Mouse (Mus musculus) brain, embryonic 14.5 days (tissue): ENCODE data around the gene Trim27. TPM values are rescaled to one million over a fixed set of nuclear protein-coding genes. Genes with fewer than 3 reads are reported as not detected.

ENCODE experiments used
- DNase-seq: peaks from one replicate; pipeline ENCODE4 v3.0.0-alpha.2; 2011; ENCODE audit warnings: low read depth
- CTCF ChIP-seq: fragments of 200-500 bp; IDR thresholded peaks from 2 replicates; pipeline ENCODE4 v1.5.1; 2012; ENCODE audit warnings: inconsistent platforms, mild to moderate bottlenecking, moderate library complexity, borderline replicate concordance; ENCODE audit not compliant: insufficient read depth, insufficient read length; ENCODE audit errors: extremely low read depth
- POLR2A ChIP-seq: fragments of 200-500 bp; IDR thresholded peaks from 2 replicates; pipeline ENCODE4 v1.6.1; 2012; ENCODE audit warnings: mild to moderate bottlenecking, inconsistent platforms, borderline replicate concordance; ENCODE audit not compliant: poor library complexity, insufficient read depth, insufficient read length, severe bottlenecking; ENCODE audit errors: extremely low read depth
- polyA plus RNA-seq: library from polyadenylated mRNA; depleted of rRNA; stranded (reverse); fragments of >200 nt; gene quantifications from 2 replicates; pipeline ENCODE4 v1.2.3, GENCODE M21; 2012

Trim27 gene
- polyA plus RNA-seq, 1 experiment = 67.8 TPM

GRCm38 (mm10) chr13:21167910-21168300 lies 11.3 kb upstream of the Trim27 start:
- no peak for DNase-seq

DNA sequence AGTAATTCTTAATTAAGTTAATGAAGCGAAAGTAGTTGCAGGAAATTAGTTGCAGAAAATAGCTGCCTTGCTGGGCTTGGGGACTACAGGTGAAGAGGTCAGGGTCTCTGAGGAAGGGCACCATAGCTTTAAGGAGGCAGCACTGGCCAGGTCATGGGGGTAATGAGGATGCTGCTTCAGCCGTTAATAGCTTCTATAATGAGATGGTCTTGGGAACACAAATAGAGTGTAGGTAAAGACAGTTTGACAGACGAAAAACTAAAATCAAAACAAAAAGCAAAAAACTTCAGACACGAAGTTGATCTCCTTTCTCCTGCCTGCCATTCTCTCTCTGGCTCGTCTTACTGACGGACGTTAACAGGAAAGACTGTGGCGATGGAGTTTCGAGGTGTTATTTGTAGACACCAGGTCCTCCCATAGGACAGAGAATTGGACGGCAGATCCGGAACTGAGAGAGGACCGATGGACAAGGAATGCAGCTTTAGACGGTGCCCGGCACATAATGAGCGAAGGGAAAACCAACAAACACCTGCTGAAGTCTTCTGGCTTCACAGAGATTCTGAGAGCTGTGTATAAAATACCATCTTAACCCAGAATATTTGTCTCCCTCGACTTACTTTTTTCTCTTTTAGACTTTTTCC lies 10.8 kb upstream of the Trim27 start:
- TF ChIP-seq POLR2A (no peak), CTCF (no peak)
- peak; percentile 62 for DNase-seq

More at GRCm38 (mm10) chr13:21167910-21168300, 11.3 kb upstream of the Trim27 start:
- no peak for TF ChIP-seq POLR2A
- TF ChIP-seq CTCF = no peak

GRCm38 (mm10) chr13:21169121-21169656 lies 10.1 kb upstream of the Trim27 start:
- DNase-seq = peak; percentile 22
- TF ChIP-seq POLR2A (no peak), CTCF (no peak)

DNA sequence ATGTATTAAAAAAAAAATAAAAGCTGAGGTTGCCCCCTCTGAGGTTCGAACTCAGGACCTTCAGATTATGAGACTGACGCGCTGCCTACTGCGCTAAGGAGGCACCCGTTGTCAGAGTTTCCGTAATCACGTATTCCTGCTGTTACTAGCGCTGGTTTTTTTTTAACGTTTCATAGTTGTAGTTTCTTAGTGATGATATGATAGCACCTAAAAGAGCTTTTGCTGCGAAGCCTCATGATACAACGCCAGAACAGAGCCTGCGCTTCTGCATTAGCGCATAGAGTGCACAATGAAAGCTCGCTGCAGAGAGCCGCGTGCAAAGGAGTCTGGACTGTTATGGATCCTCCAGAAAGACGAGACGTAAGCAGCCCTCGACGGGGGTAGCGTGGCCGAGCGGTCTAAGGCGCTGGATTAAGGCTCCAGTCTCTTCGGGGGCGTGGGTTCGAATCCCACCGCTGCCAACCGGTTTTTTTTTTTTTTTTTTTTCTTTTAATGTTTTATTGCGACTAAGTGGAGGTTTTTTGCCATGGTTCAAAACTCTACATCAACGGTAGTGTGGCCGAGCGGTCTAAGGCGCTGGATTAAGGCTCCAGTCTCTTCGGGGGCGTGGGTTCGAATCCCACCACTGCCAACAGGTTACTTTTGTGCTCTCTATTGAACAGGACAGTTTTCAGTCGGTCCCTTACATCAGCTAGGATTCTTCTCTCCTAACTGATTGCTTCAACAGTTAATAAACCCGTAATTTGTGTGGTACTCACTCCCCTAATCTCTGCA lies 9.4 kb upstream of the Trim27 start:
- TF ChIP-seq POLR2A (no peak), CTCF (no peak)
- DNase-seq = peak; percentile 91

GRCm38 (mm10) chr13:21170431-21171155 lies 8.7 kb upstream of the Trim27 start:
- DNase-seq = peak; percentile 5
- TF ChIP-seq CTCF (no peak), POLR2A (no peak)

- TF ChIP-seq CTCF (no peak), POLR2A (no peak)
- peak; percentile 60 for DNase-seq
These were observed 8.1 kb upstream of the Trim27 start for GRCm38 (mm10) chr13:21171156-21171530.

DNA sequence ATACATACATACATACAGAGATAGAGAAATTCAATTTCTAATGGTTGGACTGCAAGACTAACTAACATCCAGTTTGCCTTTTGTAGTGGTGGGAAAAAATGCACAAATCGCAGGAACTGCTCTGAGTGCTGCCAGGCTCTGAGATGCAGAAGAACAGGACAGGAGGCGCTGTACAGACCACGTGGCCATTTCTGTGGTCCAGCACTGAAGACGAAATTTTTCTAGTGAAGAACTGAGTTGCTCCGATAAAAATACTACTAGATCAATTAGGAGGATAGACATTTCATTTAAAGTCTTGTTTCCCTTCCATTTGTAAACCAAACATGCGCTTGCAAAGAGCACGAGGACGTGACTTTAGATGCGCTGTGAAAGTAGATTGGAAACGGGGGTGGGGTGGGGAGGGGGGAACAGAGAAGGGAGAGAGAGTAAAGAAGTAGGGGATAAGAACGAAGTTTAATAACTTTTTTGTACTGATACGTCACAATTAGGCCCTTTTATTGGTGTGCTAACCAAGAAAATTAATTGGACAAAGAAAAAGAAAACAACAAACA lies 7.6 kb upstream of the Trim27 start:
- DNase-seq = peak; percentile 84
- TF ChIP-seq POLR2A (no peak), CTCF (peak; percentile 26; the same call in 1 of the 2 replicates)

- TF ChIP-seq CTCF = no peak
- no peak for TF ChIP-seq POLR2A
- peak; percentile 80 for DNase-seq
These were observed 6.8 kb upstream of the Trim27 start for GRCm38 (mm10) chr13:21172241-21173027.

DNA sequence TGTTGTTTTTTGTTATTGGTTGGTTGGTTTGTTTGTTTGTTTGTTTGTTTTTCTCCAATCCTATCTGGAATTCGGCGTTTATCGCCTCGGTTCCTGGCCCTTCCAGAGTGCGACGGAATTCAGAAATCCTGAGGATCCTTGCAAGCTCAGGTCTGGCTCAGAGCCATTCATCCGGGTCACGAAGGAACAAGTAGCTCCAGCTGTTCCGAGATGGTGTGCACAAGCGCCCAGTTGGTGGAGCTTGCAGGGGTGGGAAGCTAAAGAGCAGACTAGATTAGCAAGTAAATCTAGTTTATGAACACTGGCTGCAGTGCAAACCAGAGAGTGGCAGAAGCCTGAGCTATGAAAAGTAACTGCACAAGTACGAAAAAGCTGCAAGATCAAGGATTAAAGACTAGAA lies 6.2 kb upstream of the Trim27 start:
- TF ChIP-seq CTCF = no peak
- no peak for TF ChIP-seq POLR2A
- peak; percentile 88 for DNase-seq

DNA sequence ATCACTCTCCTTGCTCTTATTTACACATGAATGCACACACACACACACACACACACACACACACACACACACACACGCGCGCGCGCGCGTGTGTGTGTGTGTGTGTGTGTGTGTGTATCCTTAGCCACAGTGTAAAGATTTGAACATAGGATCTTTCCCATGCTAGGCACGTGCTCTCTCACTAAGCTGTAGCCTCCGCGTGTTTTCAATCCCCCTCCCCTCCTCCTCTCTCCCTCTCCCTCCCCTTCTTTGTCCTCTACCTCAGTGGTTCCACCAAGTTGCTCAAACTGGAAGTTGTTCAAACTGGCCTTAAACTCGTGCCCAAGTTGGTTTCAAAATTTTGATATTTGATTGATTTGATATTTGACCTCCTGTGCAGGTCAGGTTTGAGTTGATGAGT lies 2.5 kb upstream of the Trim27 start:
- no peak for TF ChIP-seq CTCF
- no peak for TF ChIP-seq POLR2A
- DNase-seq = peak; percentile 18

DNA sequence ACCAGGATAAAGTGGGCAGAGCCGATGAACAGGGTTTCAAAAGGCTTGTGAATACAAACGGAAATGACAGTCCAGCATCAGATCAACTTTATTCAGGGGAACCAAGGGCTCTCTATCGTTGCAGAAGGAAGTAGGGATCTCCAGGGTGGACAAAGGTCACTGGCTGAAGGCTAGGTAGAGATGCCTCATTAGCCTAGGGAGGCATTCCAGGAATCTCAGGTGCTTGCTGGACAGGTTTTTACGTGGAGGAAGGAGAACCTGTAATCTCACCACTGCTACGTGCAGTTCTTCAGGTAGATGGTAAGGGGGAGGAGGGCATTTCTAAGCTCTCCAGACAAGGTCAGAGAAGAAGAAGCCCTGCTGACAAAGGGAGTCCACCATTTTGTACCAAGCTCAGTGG lies 1.6 kb upstream of the Trim27 start:
- no peak for DNase-seq
- TF ChIP-seq CTCF (no peak), POLR2A (no peak)

DNA sequence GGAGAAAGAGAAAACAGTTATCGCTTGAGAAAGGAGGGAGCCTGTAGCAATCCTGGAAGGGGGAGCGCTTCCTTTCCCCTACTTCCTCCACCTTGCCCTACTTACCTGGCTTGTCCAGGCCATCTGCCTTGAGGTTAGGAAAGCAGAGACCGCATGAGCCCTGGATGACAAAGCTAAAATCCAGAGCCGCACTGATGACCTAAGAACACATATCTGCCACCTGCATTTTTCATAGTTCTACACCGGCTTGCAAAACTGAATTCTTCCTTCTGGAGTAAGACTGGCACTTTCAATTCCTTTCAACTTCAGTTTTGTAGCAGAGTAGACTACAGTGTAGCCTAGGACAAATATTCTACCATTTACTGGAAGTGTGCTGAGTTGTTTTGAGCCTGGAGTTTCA lies 881 bp upstream of the Trim27 start:
- TF ChIP-seq CTCF (no peak), POLR2A (no peak)
- no peak for DNase-seq
